Mouse (Mus musculus): ENCODE measurements at regions not wholly inside any gene's neighbourhood (a gene's known extent, or its start where the extent isn't known, plus 50 kb on each side); places are given as distances from the start of the nearest gene placed in this dataset.

DNA sequence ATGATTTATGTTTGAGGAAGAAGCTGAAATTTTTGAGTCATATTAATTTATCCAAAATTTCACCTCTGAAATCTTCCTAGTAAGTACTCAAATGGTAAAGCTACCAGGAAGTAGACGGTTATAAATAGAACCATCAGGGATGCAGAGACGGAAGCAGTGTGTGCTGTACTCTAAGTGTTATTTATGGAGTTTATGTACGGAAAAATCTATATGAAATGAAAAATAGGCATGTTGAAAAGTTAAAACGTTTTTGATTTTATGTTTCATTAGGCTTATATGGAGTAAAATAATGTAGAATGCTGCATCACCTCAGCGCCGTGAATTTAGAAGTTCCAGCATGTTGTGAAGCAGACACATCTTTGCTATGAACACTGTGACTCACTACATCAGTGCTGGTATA, 149.1 kb upstream of the Cypt12 start:
- Histone ChIP-seq H3K9ac (replicated peaks) (no peak overlapping the region), H3K4me1 (peaks cover 18% of the 10 kb centered on the region), H3K27ac (replicated peaks) (no peak overlapping the region), H3K27me3 (no peaks in the 10 kb centered on the region), H3K36me3 (peaks cover 22% of the 10 kb centered on the region), H3K4me3 (no peak overlapping the region), H3K4me2 (replicated peaks) (peak overlapping the region; percentile 29; the same call in 1 of the 2 replicates), H3K9me3 (no peaks in the 10 kb centered on the region)
- no peak for ATAC-seq (ENCODE audit: low FRiP score, low read depth)
- 59% methylated on average over 6 of the region's 6 CpGs for WGBS

DNA sequence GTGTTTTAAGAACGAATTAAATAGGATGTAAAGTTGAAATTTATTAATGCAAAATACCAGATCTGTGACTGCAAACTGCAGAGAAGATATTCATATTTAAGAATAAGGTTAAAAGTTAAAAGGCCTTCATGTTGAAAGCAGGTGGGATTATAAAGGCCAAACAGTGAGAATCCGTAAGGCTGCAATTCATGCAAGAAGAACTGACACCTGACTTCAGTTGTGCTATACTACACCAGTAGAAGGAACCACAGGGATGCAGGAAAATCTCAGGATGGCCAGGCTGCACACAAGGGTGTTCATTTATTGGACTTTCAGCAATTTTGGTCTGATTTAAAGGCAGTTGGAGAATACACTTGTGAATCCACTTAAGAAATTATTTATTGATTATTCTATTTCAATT, 147.4 kb upstream of the Cypt12 start:
- no peak overlapping the region for H3K9ac ChIP-seq (replicated peaks)
- H3K27me3 ChIP-seq = no peaks in the 10 kb centered on the region
- H3K36me3 ChIP-seq = peaks cover 6% of the 10 kb centered on the region; the same call in 1 of the 2 replicates
- H3K9me3 ChIP-seq = no peaks in the 10 kb centered on the region
- 70% methylated on average over 2 of the region's 2 CpGs for WGBS
- ATAC-seq (ENCODE audit: low FRiP score, low read depth) = no peak
- H3K4me3 ChIP-seq = no peak overlapping the region
- peaks cover 9% of the 10 kb centered on the region; the same call in 1 of the 2 replicates for H3K4me1 ChIP-seq
- H3K27ac ChIP-seq (replicated peaks) = no peak overlapping the region
- H3K4me2 ChIP-seq (replicated peaks) = no peak overlapping the region

DNA sequence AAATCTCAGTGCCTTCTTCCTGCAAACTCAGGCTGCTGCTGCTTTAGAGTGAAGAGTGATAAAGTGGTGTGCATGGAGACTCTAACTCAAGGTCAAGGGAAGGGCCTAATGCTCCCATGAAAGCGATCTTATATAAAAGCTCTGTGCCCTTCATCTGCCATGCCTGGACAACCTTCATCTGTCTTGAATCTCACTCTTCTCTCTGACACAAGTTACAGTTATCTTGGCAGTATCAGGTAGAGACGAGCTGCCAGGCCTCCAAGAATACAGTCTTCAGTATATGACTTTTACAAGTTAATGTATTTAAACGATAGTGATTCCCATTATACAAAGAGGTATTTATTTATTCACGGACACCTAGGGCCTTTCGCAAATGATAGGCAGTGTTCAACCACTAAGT, 146.7 kb upstream of the Cypt12 start:
- WGBS = 71% methylated on average over 5 of the region's 5 CpGs
- Histone ChIP-seq H3K27ac (replicated peaks) (peak overlapping the region; percentile 52; the same call in 1 of the 2 replicates), H3K36me3 (peaks cover under 1% of the 10 kb centered on the region; the same call in 1 of the 2 replicates), H3K9me3 (no peaks in the 10 kb centered on the region), H3K4me3 (no peak overlapping the region), H3K9ac (replicated peaks) (no peak overlapping the region), H3K27me3 (no peaks in the 10 kb centered on the region), H3K4me2 (replicated peaks) (no peak overlapping the region), H3K4me1 (peaks cover 3% of the 10 kb centered on the region; the same call in 1 of the 2 replicates)
- no peak for ATAC-seq (ENCODE audit: low FRiP score, low read depth)

DNA sequence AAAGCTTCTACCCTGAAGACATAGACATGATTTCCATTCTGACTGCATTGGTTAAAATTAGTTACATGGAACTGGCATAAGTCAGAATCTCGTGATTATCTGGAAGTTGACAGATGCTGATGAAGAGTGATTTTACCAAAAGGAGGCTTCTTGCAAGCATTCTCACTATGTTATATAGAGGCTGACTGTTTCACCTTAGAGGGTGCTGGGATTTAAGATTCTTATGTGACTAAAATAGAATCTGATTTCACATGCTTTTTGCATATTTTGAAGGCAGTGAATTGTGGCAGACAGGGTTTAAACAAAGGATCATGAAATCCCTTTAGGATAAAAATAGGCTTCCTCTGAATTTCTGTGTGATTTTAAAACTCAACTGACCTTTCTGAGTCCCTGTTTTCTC, 143.0 kb upstream of the Cypt12 start:
- Histone ChIP-seq H3K4me2 (replicated peaks) (no peak overlapping the region), H3K27ac (replicated peaks) (no peak overlapping the region), H3K9me3 (no peaks in the 10 kb centered on the region), H3K27me3 (no peaks in the 10 kb centered on the region), H3K4me3 (no peak overlapping the region), H3K9ac (replicated peaks) (no peak overlapping the region), H3K36me3 (no peaks in the 10 kb centered on the region), H3K4me1 (no peaks in the 10 kb centered on the region)
- WGBS = 80% methylated on average over 1 of the region's 1 CpGs
- ATAC-seq (ENCODE audit: low FRiP score, low read depth) = no peak

DNA sequence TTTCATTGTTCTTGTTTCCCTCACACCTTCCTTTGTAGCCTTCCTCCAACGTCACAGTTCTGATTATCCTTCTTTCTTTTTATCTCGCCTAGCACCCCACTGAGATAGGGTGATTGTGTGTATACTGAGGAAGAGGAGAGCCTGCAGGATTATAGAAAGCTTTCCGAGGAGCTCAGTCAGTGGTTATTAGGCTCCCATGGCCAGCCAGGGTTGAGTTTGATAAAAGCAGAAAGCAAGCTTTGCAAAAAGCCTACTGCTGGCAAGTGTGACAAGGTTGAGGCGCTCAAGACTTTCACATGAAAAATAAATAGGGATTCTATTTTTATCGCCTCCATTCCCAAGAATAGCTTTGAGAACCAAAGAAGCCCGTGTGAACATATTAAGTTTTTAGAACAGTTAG, 136.9 kb upstream of the Cypt12 start:
- H3K9ac ChIP-seq (replicated peaks) = 0 out of 2 replicates have a peak overlapping the region, but pooled peaks have one; percentile 4
- WGBS = 36% methylated on average over 6 of the region's 6 CpGs
- ATAC-seq (ENCODE audit: low FRiP score, low read depth) = no peak
- no peaks in the 10 kb centered on the region for H3K9me3 ChIP-seq
- no peaks in the 10 kb centered on the region for H3K27me3 ChIP-seq
- no peak overlapping the region for H3K4me3 ChIP-seq
- no peak overlapping the region for H3K4me2 ChIP-seq (replicated peaks)
- 0 out of 2 replicates have a peak, but pooled peaks cover 3% of the 10 kb centered on the region for H3K4me1 ChIP-seq
- H3K36me3 ChIP-seq = no peaks in the 10 kb centered on the region
- peak overlapping the region; percentile 42 for H3K27ac ChIP-seq (replicated peaks)

GRCm38 (mm10) chr3:17824201-17824600, 124.0 kb upstream of the Cypt12 start:
- ATAC-seq (ENCODE audit: low FRiP score, low read depth) = no peak
- WGBS = 77% methylated on average over 3 of the region's 3 CpGs

GRCm38 (mm10) chr3:17824662-17825061, 123.5 kb upstream of the Cypt12 start:
- Histone ChIP-seq H3K27me3 (no peaks in the 10 kb centered on the region), H3K9ac (replicated peaks) (no peak overlapping the region), H3K27ac (replicated peaks) (no peak overlapping the region), H3K9me3 (no peaks in the 10 kb centered on the region), H3K4me2 (replicated peaks) (no peak overlapping the region), H3K4me1 (no peaks in the 10 kb centered on the region), H3K4me3 (no peak overlapping the region), H3K36me3 (no peaks in the 10 kb centered on the region)
- WGBS = 50% methylated on average over 4 of the region's 4 CpGs
- ATAC-seq (ENCODE audit: low FRiP score, low read depth) = no peak

More at GRCm38 (mm10) chr3:17824201-17824600, 124.0 kb upstream of the Cypt12 start:
- no peaks in the 10 kb centered on the region for H3K4me1 ChIP-seq
- no peak overlapping the region for H3K9ac ChIP-seq (replicated peaks)
- H3K36me3 ChIP-seq = no peaks in the 10 kb centered on the region
- no peaks in the 10 kb centered on the region for H3K27me3 ChIP-seq
- H3K4me3 ChIP-seq = no peak overlapping the region
- H3K4me2 ChIP-seq (replicated peaks) = no peak overlapping the region
- H3K27ac ChIP-seq (replicated peaks) = no peak overlapping the region
- H3K9me3 ChIP-seq = no peaks in the 10 kb centered on the region

DNA sequence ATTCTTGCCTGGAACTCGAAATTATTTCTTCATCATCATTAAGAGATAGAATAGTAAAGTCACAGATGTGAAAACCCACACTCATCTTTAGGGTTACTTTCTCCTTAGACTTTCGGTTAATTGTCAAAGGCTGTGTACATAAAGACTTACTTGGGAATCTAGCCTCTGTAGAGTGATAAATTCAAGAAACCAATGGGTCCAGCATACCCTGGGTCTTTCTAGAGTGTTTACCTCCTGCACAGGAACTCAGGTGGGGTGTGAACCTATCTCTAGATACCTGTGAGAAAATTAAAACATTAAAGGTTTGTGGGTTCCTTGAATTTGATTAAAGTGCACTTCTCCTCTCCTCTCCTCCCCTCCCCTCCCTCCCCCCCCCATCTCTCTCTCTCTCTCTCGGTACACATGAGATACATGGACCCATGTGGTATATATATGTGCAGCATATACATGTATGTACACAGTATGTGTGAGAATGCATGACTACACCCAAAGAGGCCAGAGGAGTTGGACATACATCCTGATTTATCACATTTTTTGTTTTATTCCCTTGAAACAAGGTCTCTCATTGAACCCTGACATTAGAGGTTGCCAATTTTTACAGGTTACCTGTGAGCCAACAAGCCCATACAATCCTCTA, 122.8 kb upstream of the Cypt12 start:
- no peaks in the 10 kb centered on the region for H3K27me3 ChIP-seq
- H3K4me1 ChIP-seq = no peaks in the 10 kb centered on the region
- H3K27ac ChIP-seq (replicated peaks) = no peak overlapping the region
- H3K4me2 ChIP-seq (replicated peaks) = no peak overlapping the region
- H3K36me3 ChIP-seq = no peaks in the 10 kb centered on the region
- H3K4me3 ChIP-seq = no peak overlapping the region
- H3K9ac ChIP-seq (replicated peaks) = no peak overlapping the region
- H3K9me3 ChIP-seq = no peaks in the 10 kb centered on the region
- peak; percentile 42 for ATAC-seq (ENCODE audit: low FRiP score, low read depth)
- 79% methylated on average over 3 of the region's 3 CpGs for WGBS

GRCm38 (mm10) chr3:17834706-17835105, 113.5 kb upstream of the Cypt12 start:
- H3K4me2 ChIP-seq (replicated peaks) = no peak overlapping the region
- H3K27me3 ChIP-seq = no peaks in the 10 kb centered on the region
- H3K9me3 ChIP-seq = no peaks in the 10 kb centered on the region
- no peak for ATAC-seq (ENCODE audit: low FRiP score, low read depth)
- WGBS = 65% methylated on average over 1 of the region's 1 CpGs
- H3K4me3 ChIP-seq = no peak overlapping the region
- H3K27ac ChIP-seq (replicated peaks) = no peak overlapping the region
- H3K36me3 ChIP-seq = no peaks in the 10 kb centered on the region
- H3K9ac ChIP-seq (replicated peaks) = no peak overlapping the region
- no peaks in the 10 kb centered on the region for H3K4me1 ChIP-seq

- WGBS = 89% methylated on average over 7 of the region's 7 CpGs
- Histone ChIP-seq H3K4me1 (no peaks in the 10 kb centered on the region), H3K9me3 (no peaks in the 10 kb centered on the region), H3K36me3 (no peaks in the 10 kb centered on the region), H3K27ac (replicated peaks) (no peak overlapping the region), H3K9ac (replicated peaks) (no peak overlapping the region), H3K4me3 (no peak overlapping the region), H3K27me3 (no peaks in the 10 kb centered on the region), H3K4me2 (replicated peaks) (no peak overlapping the region)
- no peak for ATAC-seq (ENCODE audit: low FRiP score, low read depth)
These were observed 100.6 kb upstream of the Cypt12 start for GRCm38 (mm10) chr3:17847609-17848008.

- Histone ChIP-seq H3K27me3 (no peaks in the 10 kb centered on the region), H3K27ac (replicated peaks) (no peak overlapping the region), H3K4me1 (no peaks in the 10 kb centered on the region), H3K36me3 (no peaks in the 10 kb centered on the region), H3K4me3 (no peak overlapping the region), H3K9me3 (no peaks in the 10 kb centered on the region), H3K4me2 (replicated peaks) (no peak overlapping the region), H3K9ac (replicated peaks) (no peak overlapping the region)
- ATAC-seq (ENCODE audit: low FRiP score, low read depth) = peak; percentile 12; the same call in 1 of the 2 replicates
These were observed 100.0 kb upstream of the Cypt12 start for GRCm38 (mm10) chr3:17848181-17848580.

DNA sequence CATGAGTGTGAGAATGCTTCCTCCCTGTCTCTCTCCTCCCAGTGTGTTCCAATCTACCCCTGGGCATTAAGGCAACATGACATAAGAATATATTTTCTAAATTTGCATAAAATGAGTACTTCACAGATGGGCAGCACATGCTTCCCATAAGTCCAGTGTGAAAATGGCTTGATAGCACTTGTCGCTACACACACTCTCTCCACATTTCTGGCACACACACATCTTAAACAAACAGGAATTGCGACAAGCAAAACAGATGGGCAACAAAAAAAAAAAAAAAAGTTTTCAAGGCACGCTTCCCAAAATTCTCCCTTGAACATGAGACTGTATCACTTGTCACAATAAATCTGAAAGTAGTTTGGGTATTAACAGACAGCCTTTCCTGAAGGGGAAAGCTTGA, 85.8 kb upstream of the Cypt12 start:
- no peak for ATAC-seq (ENCODE audit: low FRiP score, low read depth)
- H3K9ac ChIP-seq (replicated peaks) = no peak overlapping the region
- H3K4me3 ChIP-seq = no peak overlapping the region
- no peak overlapping the region for H3K4me2 ChIP-seq (replicated peaks)
- no peak overlapping the region for H3K27ac ChIP-seq (replicated peaks)
- H3K9me3 ChIP-seq = no peaks in the 10 kb centered on the region
- H3K27me3 ChIP-seq = no peaks in the 10 kb centered on the region
- no peaks in the 10 kb centered on the region for H3K36me3 ChIP-seq
- WGBS = 82% methylated on average over 3 of the region's 3 CpGs
- no peaks in the 10 kb centered on the region for H3K4me1 ChIP-seq

DNA sequence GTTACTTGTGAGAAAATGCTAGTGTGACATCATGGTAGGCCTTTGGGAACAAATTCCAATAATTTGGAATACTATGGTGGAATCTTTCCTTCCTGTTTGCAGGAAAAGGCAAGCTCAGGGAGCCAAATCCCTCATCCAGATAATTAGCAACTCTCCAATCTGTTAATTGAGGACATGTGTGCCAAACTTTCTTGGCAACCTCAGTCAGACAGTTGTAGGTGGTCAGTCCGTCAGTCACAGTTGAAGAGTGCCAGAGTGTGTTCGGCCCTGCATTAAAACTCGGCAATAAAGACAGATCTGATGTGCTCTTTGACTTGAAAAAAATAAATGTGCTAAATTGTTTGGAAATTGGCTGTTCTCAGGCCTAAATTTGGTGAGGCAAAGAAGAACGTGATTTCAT, 83.1 kb upstream of the Cypt12 start:
- ATAC-seq (ENCODE audit: low FRiP score, low read depth) = no peak
- H3K9ac ChIP-seq (replicated peaks) = no peak overlapping the region

More for the DNA sequence above, 83.1 kb upstream of the Cypt12 start:
- H3K4me2 ChIP-seq (replicated peaks) = no peak overlapping the region
- WGBS = 81% methylated on average over 4 of the region's 4 CpGs
- H3K4me3 ChIP-seq = no peak overlapping the region
- no peak overlapping the region for H3K27ac ChIP-seq (replicated peaks)
- H3K27me3 ChIP-seq = no peaks in the 10 kb centered on the region
- H3K9me3 ChIP-seq = no peaks in the 10 kb centered on the region
- H3K4me1 ChIP-seq = no peaks in the 10 kb centered on the region
- H3K36me3 ChIP-seq = no peaks in the 10 kb centered on the region
